Mouse (Mus musculus) G1E (cell line): ENCODE results near the gene Smim8. TPM values are rescaled to one million over a fixed set of nuclear protein-coding genes. Genes with fewer than 3 reads are reported as not detected.

Source experiments
- ATAC-seq: 2 replicates; pipeline ENCODE4 v1.8.0; 2016; ENCODE audit warnings: mild to moderate bottlenecking; ENCODE audit not compliant: insufficient number of reproducible peaks, poor library complexity, low FRiP score, severe bottlenecking; ENCODE audit errors: extremely low read depth
- DNase-seq: peaks from one replicate; pipeline ENCODE4 v3.0.0; 2012; ENCODE audit warnings: low spot score
- H3K27me3 ChIP-seq: 2 replicates; pipeline ENCODE4 v1.6.1; 2012; ENCODE audit warnings: mild to moderate bottlenecking, low read length, inconsistent platforms; ENCODE audit not compliant: insufficient read depth
- H3K36me3 ChIP-seq: replicated peaks from 2 replicates; pipeline ENCODE3; 2012; ENCODE audit warnings: mild to moderate bottlenecking, inconsistent platforms
- H3K4me1 ChIP-seq: 2 replicates; pipeline ENCODE4 v1.6.1; 2012; ENCODE audit warnings: low read depth, low read length, inconsistent platforms, mixed read lengths; ENCODE audit not compliant: insufficient read depth
- H3K4me3 ChIP-seq: 2 replicates; pipeline ENCODE4 v1.5.1; 2012; ENCODE audit warnings: low read depth, mild to moderate bottlenecking, inconsistent platforms, low read length, moderate library complexity, mixed read lengths
- H3K9me3 ChIP-seq: replicated peaks from 2 replicates; pipeline ENCODE4 v1.6.1; 2012; ENCODE audit warnings: inconsistent platforms
- CTCF ChIP-seq: IDR thresholded peaks from 2 replicates; pipeline ENCODE4 v1.5.1; 2012; ENCODE audit warnings: low read depth, low read length, inconsistent platforms, mixed read lengths
- GATA1 ChIP-seq: IDR thresholded peaks from 2 replicates; pipeline ENCODE4 v1.6.1; 2012; ENCODE audit warnings: borderline replicate concordance, low read length, inconsistent platforms, mixed read lengths
- GATA2 ChIP-seq: IDR thresholded peaks from 2 replicates; pipeline ENCODE4 v1.6.1; 2012; ENCODE audit warnings: low read depth, low read length, inconsistent platforms, borderline replicate concordance
- POLR2AphosphoS5 ChIP-seq: IDR thresholded peaks from 2 replicates; pipeline ENCODE4 v1.6.1; 2012; ENCODE audit warnings: low read depth, low read length, inconsistent platforms; ENCODE audit not compliant: insufficient replicate concordance
- TAL1 ChIP-seq: conservative IDR thresholded peaks from 2 replicates; pipeline ENCODE4 v1.6.1; 2012; ENCODE audit warnings: low read depth, low read length, inconsistent platforms, mixed read lengths
- polyA plus RNA-seq: library from polyadenylated mRNA; stranded (reverse); fragments of >175 nt; gene quantifications from 2 replicates; pipeline ENCODE4 v1.2.3, GENCODE M21; 2012
- total RNA-seq, 2 experiments: library from RNA; stranded (forward) in 1 of 2; stranded (reverse) in 1 of 2; fragments of 200-1000 nt in 1 of 2; fragments of >200 nt in 1 of 2; fragmentation: Nextera tagmentation in 1 of 2; gene quantifications; 2 replicates each; pipeline ENCODE4 v1.2.3; 2014 to 2017

The Smim8 gene
- total and polyA plus RNA-seq, 3 experiments = 27.0 to 92.9 (median 43.7) TPM

GRCm38 (mm10) chr4:34720127-34720895, 57.9 kb downstream of the Smim8 start:
- ATAC-seq (no peak), DNase-seq (no peak)
- TF ChIP-seq CTCF (no peak), TAL1 (no peak), GATA1 (no peak), GATA2 (no peak), POLR2AphosphoS5 (no peak)
- peaks cover 8% of the 10 kb centered on the region for H3K27me3 ChIP-seq
- H3K4me1 ChIP-seq = no peaks in the 10 kb centered on the region
- no peak overlapping the region for H3K4me3 ChIP-seq
- no peaks in the 10 kb centered on the region for H3K36me3 ChIP-seq
- H3K9me3 ChIP-seq = peaks cover 7% of the 10 kb centered on the region

- H3K4me3 ChIP-seq = no peak overlapping the region
- H3K36me3 ChIP-seq = no peaks in the 10 kb centered on the region
- no peak for ATAC-seq
- TF ChIP-seq TAL1 (no peak), GATA2 (no peak), CTCF (no peak), POLR2AphosphoS5 (no peak), GATA1 (no peak)
- H3K9me3 ChIP-seq = peaks cover 7% of the 10 kb centered on the region
- no peak for DNase-seq
- no peaks in the 10 kb centered on the region for H3K4me1 ChIP-seq
- H3K27me3 ChIP-seq = peaks cover 11% of the 10 kb centered on the region
Observed at GRCm38 (mm10) chr4:34719421-34719820, 58.8 kb downstream of the Smim8 start.

Other genes with a start within 250 kb of the Smim8 start
- 66.6 and 80.4 TPM in 2 replicates for gene Akirin2, start 227.5 kb downstream of the Smim8 start, total RNA-seq (2014; fragmentation: Nextera tagmentation)
- 64.5 and 74.8 TPM in 2 replicates for gene Akirin2, start 227.5 kb downstream of the Smim8 start, total RNA-seq (2017)
- gene Akirin2, start 227.5 kb downstream of the Smim8 start, polyA plus RNA-seq = 68.1 and 90.5 TPM in 2 replicates
- gene Orc3, start 163.5 kb downstream of the Smim8 start, total RNA-seq (2014; fragmentation: Nextera tagmentation) = 307 and 313 TPM in 2 replicates
- 150 and 157 TPM in 2 replicates for gene Orc3, start 163.5 kb downstream of the Smim8 start, total RNA-seq (2017)
- 6.2 and 6.7 TPM in 2 replicates for gene Orc3, start 163.5 kb downstream of the Smim8 start, polyA plus RNA-seq
- 76.8 and 93.8 TPM in 2 replicates for gene Rars2, start 163.5 kb downstream of the Smim8 start, total RNA-seq (2014; fragmentation: Nextera tagmentation)
- 49.3 and 54.9 TPM in 2 replicates for gene Rars2, start 163.5 kb downstream of the Smim8 start, total RNA-seq (2017)
- gene Rars2, start 163.5 kb downstream of the Smim8 start, polyA plus RNA-seq = 2.9 and 5.2 TPM in 2 replicates
- gene Slc35a1, start 91.0 kb downstream of the Smim8 start, total RNA-seq (2014; fragmentation: Nextera tagmentation) = 41.2 and 73.2 TPM in 2 replicates
- gene Slc35a1, start 91.0 kb downstream of the Smim8 start, total RNA-seq (2017) = 41.5 and 52.6 TPM in 2 replicates
- gene Slc35a1, start 91.0 kb downstream of the Smim8 start, polyA plus RNA-seq = 4.0 and 4.7 TPM in 2 replicates
- not detected in 2 replicates for gene Cfap206, start 48.2 kb downstream of the Smim8 start, total RNA-seq (2014; fragmentation: Nextera tagmentation)
- gene Cfap206, start 48.2 kb downstream of the Smim8 start, total RNA-seq (2017) = 0.11 TPM in 1 of 2 replicates, not detected in the other
- not detected in 2 replicates for gene Cfap206, start 48.2 kb downstream of the Smim8 start, polyA plus RNA-seq
- not detected in 2 replicates for gene Gm136, start 22.2 kb downstream of the Smim8 start, total RNA-seq (2014; fragmentation: Nextera tagmentation)
- 0.17 TPM in 1 of 2 replicates, not detected in the other for gene Gm136, start 22.2 kb downstream of the Smim8 start, total RNA-seq (2017)
- gene Gm136, start 22.2 kb downstream of the Smim8 start, polyA plus RNA-seq = not detected in 2 replicates
- 101 and 102 TPM in 2 replicates for gene Zfp292, start 104.5 kb upstream of the Smim8 start, total RNA-seq (2014; fragmentation: Nextera tagmentation)
- gene Zfp292, start 104.5 kb upstream of the Smim8 start, total RNA-seq (2017) = 61.6 and 77.5 TPM in 2 replicates
- gene Zfp292, start 104.5 kb upstream of the Smim8 start, polyA plus RNA-seq = 1.4 and 1.8 TPM in 2 replicates
- gene Cga, start 115.4 kb upstream of the Smim8 start, total RNA-seq (2014; fragmentation: Nextera tagmentation) = not detected in 2 replicates
- not detected in 2 replicates for gene Cga, start 115.4 kb upstream of the Smim8 start, total RNA-seq (2017)
- gene Cga, start 115.4 kb upstream of the Smim8 start, polyA plus RNA-seq = not detected in 2 replicates